Mouse (Mus musculus) cerebellum, adult 2 months (tissue): ENCODE data around the gene Cdh26. TPM values are rescaled to one million over a fixed set of nuclear protein-coding genes. Genes with fewer than 3 reads are reported as not detected.

ENCODE experiments used
- DNase-seq, 2 experiments: peaks; one replicate each; pipeline ENCODE4 v3.0.0; 2021
- H3K27ac ChIP-seq: fragments of 200-500 bp; 2 replicates; pipeline ENCODE4 v1.5.1; 2012; ENCODE audit warnings: low read length, control low read depth, inconsistent platforms; ENCODE audit not compliant: insufficient read depth
- H3K27me3 ChIP-seq: fragments of 200-500 bp; 2 replicates; pipeline ENCODE4 v1.6.1; 2012; ENCODE audit warnings: inconsistent platforms, mild to moderate bottlenecking, low read length, moderate library complexity; ENCODE audit not compliant: control insufficient read depth, insufficient read depth
- H3K4me1 ChIP-seq: fragments of 200-500 bp; 2 replicates; pipeline ENCODE4 v1.6.1; 2011; ENCODE audit warnings: low read length; ENCODE audit not compliant: control insufficient read depth, insufficient read depth
- H3K4me3 ChIP-seq: fragments of 200-500 bp; replicated peaks from 2 replicates; pipeline ENCODE3; 2011; ENCODE audit warnings: mild to moderate bottlenecking, low read depth, low read length, control low read depth; ENCODE audit not compliant: insufficient read depth
- CTCF ChIP-seq: fragments of 200-500 bp; IDR thresholded peaks from 2 replicates; pipeline ENCODE4 v1.5.1; 2011; ENCODE audit warnings: low read depth, mild to moderate bottlenecking, control low read depth, low read length, moderate library complexity, borderline replicate concordance; ENCODE audit not compliant: insufficient read depth
- POLR2A ChIP-seq: fragments of 200-500 bp; IDR thresholded peaks from 2 replicates; pipeline ENCODE4 v1.6.1; 2011; ENCODE audit warnings: low read length, control low read depth, borderline replicate concordance; ENCODE audit not compliant: insufficient read depth
- WGBS: fragments of 180-500 bp; shearing (Covaris S2); methylation state at CpG from one replicate; pipeline ENCODE4 v1.1.7; 2018; 5-methylcytosine and 5-hydroxymethylcytosine counted together
- polyA plus RNA-seq: library from polyadenylated mRNA; depleted of rRNA; stranded (reverse); fragments of >200 nt; gene quantifications from 2 replicates; pipeline ENCODE4 v1.2.3, GENCODE M21; 2012

The Cdh26 gene
- polyA plus RNA-seq, 1 experiment: 0.03 TPM

- Histone ChIP-seq H3K4me1 (no peaks in the 10 kb centered on the region), H3K27ac (no peak overlapping the region), H3K27me3 (no peaks in the 10 kb centered on the region), H3K4me3 (no peak overlapping the region)
- 49% methylated on average over 4 of the region's 4 CpGs for WGBS
- DNase-seq: no peak
- TF ChIP-seq CTCF (peak; percentile 9; the same call in 1 of the 2 replicates), POLR2A (no peak)
Observed at GRCm38 (mm10) chr2:178426229-178426628, 4.1 kb upstream of the Cdh26 start.

DNA sequence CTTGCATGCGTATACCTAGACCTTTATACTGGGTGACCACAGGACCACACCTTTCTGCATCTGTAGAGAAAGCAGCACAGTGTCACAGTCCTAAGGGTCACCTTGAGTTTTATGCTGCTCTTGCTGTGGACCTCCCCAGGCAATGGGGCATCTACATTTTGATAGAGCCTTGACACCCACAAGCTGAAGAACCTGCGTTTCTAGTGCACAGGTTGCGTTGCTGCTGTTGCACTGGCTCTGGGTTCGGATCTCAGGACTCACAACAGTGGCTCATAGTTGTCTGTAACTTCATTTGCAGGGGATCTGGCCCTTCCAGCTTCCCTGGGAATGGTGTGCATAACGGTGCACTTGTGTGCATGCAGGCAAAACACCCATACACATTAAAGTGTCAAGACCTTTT lies 3.1 kb upstream of the Cdh26 start:
- H3K4me1 ChIP-seq: no peaks in the 10 kb centered on the region
- TF ChIP-seq POLR2A (no peak), CTCF (no peak)
- 81% methylated on average over 5 of the region's 5 CpGs for WGBS
- no peak for DNase-seq
- no peak overlapping the region for H3K4me3 ChIP-seq
- no peak overlapping the region for H3K27ac ChIP-seq
- H3K27me3 ChIP-seq: no peaks in the 10 kb centered on the region

DNA sequence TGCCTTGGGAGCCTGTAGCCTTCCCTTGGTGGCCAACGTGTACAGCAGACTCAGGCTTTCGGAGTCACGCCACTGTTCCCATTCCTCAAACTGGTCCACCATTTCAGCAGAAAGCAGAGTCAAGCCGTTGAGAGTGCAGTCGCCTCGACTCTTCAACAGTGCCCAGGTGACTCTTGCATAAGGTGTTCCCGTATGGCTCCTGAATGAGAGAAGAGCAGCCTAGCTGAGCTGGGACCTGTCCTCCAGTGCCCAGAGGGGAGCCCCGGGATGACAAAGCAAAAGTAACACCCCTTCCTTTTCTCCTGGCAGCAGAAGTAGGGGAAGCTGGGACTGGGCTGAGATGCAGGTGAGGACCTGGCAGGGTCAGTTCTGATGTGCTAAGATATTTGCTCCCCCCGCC lies 2.1 kb upstream of the Cdh26 start:
- DNase-seq: no peak
- Histone ChIP-seq H3K27me3 (no peaks in the 10 kb centered on the region), H3K4me3 (no peak overlapping the region), H3K4me1 (no peaks in the 10 kb centered on the region), H3K27ac (no peak overlapping the region)
- no peak for TF ChIP-seq CTCF
- 83% methylated on average over 9 of the region's 9 CpGs for WGBS

DNA sequence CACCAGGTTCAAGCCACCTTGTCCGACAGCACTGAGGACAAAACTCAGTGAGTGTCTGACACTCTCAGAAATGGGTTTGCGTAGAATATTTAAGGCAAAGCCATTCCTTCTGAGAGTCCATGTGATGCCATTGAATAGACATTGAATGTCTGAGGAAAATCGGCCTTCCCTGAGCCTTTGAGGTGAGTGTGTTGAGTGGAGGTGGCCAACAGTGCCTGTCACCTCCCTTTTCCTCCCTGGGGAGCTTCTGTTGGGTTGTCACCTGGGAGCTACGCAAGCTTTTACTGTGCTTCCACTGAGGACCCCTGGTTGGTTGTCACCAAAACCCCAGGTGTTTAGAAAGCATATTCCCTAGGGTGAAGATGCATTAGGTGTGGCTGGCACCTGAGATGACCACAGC lies 1.7 kb upstream of the Cdh26 start:
- no peaks in the 10 kb centered on the region for H3K4me1 ChIP-seq
- WGBS: 94% methylated on average over 4 of the region's 4 CpGs
- H3K27me3 ChIP-seq: no peaks in the 10 kb centered on the region
- no peak for DNase-seq
- no peak overlapping the region for H3K27ac ChIP-seq
- TF ChIP-seq CTCF: no peak
- no peak overlapping the region for H3K4me3 ChIP-seq

DNA sequence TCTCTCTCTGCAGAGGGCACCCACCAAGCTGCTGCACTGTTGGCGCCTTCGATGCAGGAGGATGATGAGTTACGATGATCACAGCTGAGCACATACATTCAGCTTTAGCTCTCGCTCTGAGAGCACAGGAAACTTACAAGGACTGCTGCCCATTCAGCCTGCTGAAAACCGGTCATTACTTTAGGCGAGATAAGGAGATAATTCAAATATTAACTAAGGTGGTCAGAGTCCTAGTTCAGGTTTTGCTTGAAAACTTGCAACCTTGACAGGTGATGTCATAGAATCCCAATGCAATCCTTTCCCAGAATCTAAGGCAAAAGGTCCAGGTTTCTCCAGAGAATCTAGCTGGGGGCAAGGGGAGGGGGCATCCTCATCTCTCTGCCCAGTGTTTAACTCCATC lies 905 bp upstream of the Cdh26 start:
- TF ChIP-seq CTCF (no peak), POLR2A (no peak)
- no peak for DNase-seq
- Histone ChIP-seq H3K4me3 (no peak overlapping the region), H3K4me1 (no peaks in the 10 kb centered on the region), H3K27ac (no peak overlapping the region), H3K27me3 (no peaks in the 10 kb centered on the region)
- WGBS: 86% methylated on average over 6 of the region's 6 CpGs

GRCm38 (mm10) chr2:178433495-178433894 lies 3.2 kb downstream of the Cdh26 start:
- no peak for TF ChIP-seq POLR2A
- TF ChIP-seq CTCF: no peak
- Histone ChIP-seq H3K27me3 (no peaks in the 10 kb centered on the region), H3K4me3 (no peak overlapping the region), H3K4me1 (no peaks in the 10 kb centered on the region), H3K27ac (no peak overlapping the region)
- no peak for DNase-seq
- 83% methylated on average over 2 of the region's 2 CpGs for WGBS

- Histone ChIP-seq H3K4me3 (no peak overlapping the region), H3K4me1 (no peaks in the 10 kb centered on the region), H3K27ac (no peak overlapping the region), H3K27me3 (no peaks in the 10 kb centered on the region)
- no peak for DNase-seq
- TF ChIP-seq POLR2A (no peak), CTCF (no peak)
- 94% methylated on average over 2 of the region's 2 CpGs for WGBS
Observed at GRCm38 (mm10) chr2:178433903-178434302, 3.6 kb downstream of the Cdh26 start.

DNA sequence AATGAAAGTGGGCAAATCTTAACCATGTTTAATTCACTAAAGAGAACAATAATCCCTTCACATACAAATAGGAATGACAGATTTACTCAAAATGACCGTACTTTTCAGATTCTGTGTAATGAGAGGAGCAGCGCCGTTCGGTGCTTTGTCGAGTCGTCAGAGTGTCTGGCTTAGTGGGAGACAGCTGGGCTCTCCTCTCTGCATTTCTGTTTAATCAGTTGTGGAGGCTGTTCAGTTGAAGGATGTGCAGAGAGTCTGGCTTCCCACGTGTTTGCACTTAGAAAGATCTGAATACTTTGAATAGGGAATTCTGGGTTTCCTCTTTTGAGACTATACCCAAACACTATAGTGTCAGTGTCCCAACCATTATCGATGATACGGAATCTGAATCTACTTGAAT lies 7.0 kb downstream of the Cdh26 start:
- no peak for TF ChIP-seq CTCF
- TF ChIP-seq POLR2A: no peak
- no peaks in the 10 kb centered on the region for H3K4me1 ChIP-seq
- H3K27ac ChIP-seq: no peak overlapping the region
- H3K4me3 ChIP-seq: no peak overlapping the region
- no peaks in the 10 kb centered on the region for H3K27me3 ChIP-seq
- no peak for DNase-seq
- 68% methylated on average over 9 of the region's 9 CpGs for WGBS

DNA sequence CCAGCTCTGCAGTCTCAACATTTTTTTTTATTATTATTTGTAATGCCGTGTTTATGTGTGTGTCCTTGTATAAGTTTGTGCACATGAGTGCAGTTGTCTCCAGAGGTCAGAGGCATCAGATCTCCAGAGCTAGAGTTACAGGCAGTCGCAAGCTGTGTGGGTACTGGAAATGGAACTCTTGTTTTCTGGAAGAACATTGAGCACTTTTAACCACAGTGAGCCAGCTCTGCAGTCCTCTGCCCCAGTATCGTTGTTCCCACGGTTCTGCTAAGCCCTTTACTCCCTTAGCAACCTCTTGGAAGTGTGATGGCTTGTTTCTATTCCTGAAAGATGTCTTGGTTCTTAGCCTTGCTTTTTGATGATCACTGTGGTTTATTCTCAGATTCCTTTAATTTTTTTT lies 19.1 kb downstream of the Cdh26 start:
- Histone ChIP-seq H3K4me3 (no peak overlapping the region), H3K4me1 (no peaks in the 10 kb centered on the region), H3K27ac (no peak overlapping the region), H3K27me3 (no peaks in the 10 kb centered on the region)
- WGBS: 68% methylated on average over 4 of the region's 4 CpGs
- no peak for DNase-seq
- no peak for TF ChIP-seq CTCF
